Mouse (Mus musculus): ENCODE results near the gene Ano10. TPM values are rescaled to one million over a fixed set of nuclear protein-coding genes. Genes with fewer than 3 reads are reported as not detected.

The Ano10 gene
- total RNA-seq (2023), result 10 to 100 TPM; 45.0 to 47.4 TPM

DNA sequence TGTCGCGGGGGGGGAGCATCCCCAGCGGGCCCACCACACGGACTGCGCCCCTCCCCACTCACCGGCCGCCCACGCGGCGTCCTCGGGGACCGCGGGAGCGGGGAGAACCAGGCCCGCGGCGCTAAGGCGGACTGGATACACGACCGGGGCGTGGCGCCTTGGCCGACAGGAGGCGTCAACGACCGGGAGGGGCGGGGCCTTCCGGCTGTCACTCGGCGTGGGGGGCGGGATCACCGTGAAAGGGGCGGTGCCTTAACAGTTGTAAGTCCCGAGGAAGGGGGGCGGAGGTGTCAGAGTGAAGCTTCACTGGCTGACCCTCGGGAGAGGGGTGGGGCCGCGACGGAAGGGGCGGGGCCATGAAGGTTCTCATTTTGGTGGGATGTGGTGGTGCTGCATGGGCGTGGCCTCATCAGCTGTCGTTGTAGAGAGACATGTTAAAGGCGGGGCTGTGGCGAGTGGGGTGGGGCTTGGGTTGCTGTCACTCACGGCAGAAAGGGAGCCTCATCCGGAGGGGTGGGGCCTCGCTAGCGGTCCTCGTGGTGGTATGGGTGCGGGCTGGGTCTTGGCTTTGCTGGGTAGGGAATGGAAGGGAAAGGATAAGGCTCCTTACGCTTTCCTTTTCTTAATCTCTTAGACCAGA, at the start of gene Ano10:
Ano10 (minus strand) TSS at position 182 of the 640 bp plus-strand sequence.

Other genes starting within 250 kb of the Ano10 start
- 100 to 1,000 TPM; 105 to 108 TPM for gene Snrk, start 177.2 kb downstream of the Ano10 start, total RNA-seq (2023)
- gene Abhd5, start 57.2 kb upstream of the Ano10 start, total RNA-seq (2023), result 10 to 100 TPM; 18.6 to 23.6 TPM

Measured in T-cell, adult 66 days (primary cell).